Mouse (Mus musculus) testis, adult 2 months (tissue): ENCODE results near the gene Prpf8. TPM values are rescaled to one million over a fixed set of nuclear protein-coding genes. Genes with fewer than 3 reads are reported as not detected.
A peak's percentile ranks its signal among the peaks of the same experiment; 100 is the strongest.

Source experiments
- H3K27ac ChIP-seq: fragments of 200-500 bp; 2 replicates; pipeline ENCODE4 v1.5.1; 2012; ENCODE audit warnings: low read depth, low read length; ENCODE audit not compliant: control insufficient read depth, insufficient read depth
- H3K27me3 ChIP-seq: fragments of 200-500 bp; 2 replicates; pipeline ENCODE4 v1.6.1; 2012; ENCODE audit warnings: mild to moderate bottlenecking, low read length, moderate library complexity; ENCODE audit not compliant: control insufficient read depth, insufficient read depth
- H3K36me3 ChIP-seq: fragments of 200-500 bp; 2 replicates; pipeline ENCODE4 v1.6.1; 2012; ENCODE audit warnings: mild to moderate bottlenecking, low read length; ENCODE audit not compliant: control insufficient read depth, insufficient read depth
- H3K4me1 ChIP-seq: fragments of 200-500 bp; 2 replicates; pipeline ENCODE4 v1.6.1; 2012; ENCODE audit warnings: low read length; ENCODE audit not compliant: control insufficient read depth, insufficient read depth
- H3K4me3 ChIP-seq: fragments of 200-500 bp; 2 replicates; pipeline ENCODE4 v1.5.1; 2012; ENCODE audit warnings: low read depth, mild to moderate bottlenecking, low read length, moderate library complexity, mixed read lengths; ENCODE audit not compliant: control insufficient read depth
- CTCF ChIP-seq: fragments of 200-500 bp; IDR thresholded peaks from 2 replicates; pipeline ENCODE4 v1.5.1; 2012; ENCODE audit warnings: low read depth, mild to moderate bottlenecking, inconsistent platforms, low read length, moderate library complexity; ENCODE audit not compliant: control insufficient read depth, insufficient read depth, insufficient replicate concordance
- POLR2A ChIP-seq: fragments of 200-500 bp; IDR thresholded peaks from 2 replicates; pipeline ENCODE4 v1.6.1; 2012; ENCODE audit warnings: low read depth, mild to moderate bottlenecking, inconsistent platforms, low read length, moderate library complexity; ENCODE audit not compliant: control insufficient read depth
- polyA plus RNA-seq: library from polyadenylated mRNA; depleted of rRNA; stranded (reverse); fragments of >200 nt; gene quantifications from 2 replicates; pipeline ENCODE4 v1.2.3, GENCODE M21; 2012

Gene Prpf8
- polyA plus RNA-seq, 1 experiment: 48.8 TPM

GRCm38 (mm10) chr11:75472469-75473081 lies 14.0 kb upstream of the Prpf8 start:
- H3K4me1 ChIP-seq: peaks cover 12% of the 10 kb centered on the region

GRCm38 (mm10) chr11:75473376-75473775 lies 13.2 kb upstream of the Prpf8 start:
- Histone ChIP-seq H3K4me3 (no peak overlapping the region; the same call in 1 of the 2 replicates), H3K4me1 (peaks cover 7% of the 10 kb centered on the region)
- TF ChIP-seq CTCF: no peak
- no peak for TF ChIP-seq POLR2A

More at GRCm38 (mm10) chr11:75472469-75473081, 14.0 kb upstream of the Prpf8 start:
- H3K27me3 ChIP-seq: no peaks in the 10 kb centered on the region
- no peak overlapping the region for H3K4me3 ChIP-seq
- TF ChIP-seq POLR2A (no peak), CTCF (no peak)
- no peaks in the 10 kb centered on the region for H3K36me3 ChIP-seq
- no peak overlapping the region for H3K27ac ChIP-seq

DNA sequence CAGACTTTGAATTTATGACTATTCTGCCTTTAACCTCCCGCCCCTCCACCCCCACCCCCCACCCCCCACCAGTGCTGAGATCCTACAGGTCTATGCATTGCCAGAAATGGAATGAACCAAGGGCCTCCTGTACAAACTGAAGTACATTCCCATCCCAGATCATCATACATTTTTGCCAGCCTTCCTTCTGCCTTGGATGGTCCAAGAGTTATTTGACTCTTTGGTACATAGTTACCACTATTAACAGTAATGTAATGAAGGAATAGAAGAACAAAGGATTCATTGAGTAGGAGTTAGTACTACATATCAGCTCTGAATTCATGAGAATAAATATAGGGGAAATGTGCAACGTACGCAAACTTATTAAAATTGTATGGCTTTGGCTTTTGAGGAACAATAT lies 424 bp upstream of the Prpf8 start:
- TF ChIP-seq CTCF: no peak
- TF ChIP-seq POLR2A: no peak
- Histone ChIP-seq H3K27ac (no peak overlapping the region), H3K27me3 (no peaks in the 10 kb centered on the region), H3K4me3 (no peak overlapping the region; the same call in 1 of the 2 replicates), H3K4me1 (peaks cover 6% of the 10 kb centered on the region), H3K36me3 (peaks cover 1% of the 10 kb centered on the region; the same call in 1 of the 2 replicates)

More at GRCm38 (mm10) chr11:75473376-75473775, 13.2 kb upstream of the Prpf8 start:
- no peaks in the 10 kb centered on the region for H3K36me3 ChIP-seq
- no peak overlapping the region for H3K27ac ChIP-seq
- H3K27me3 ChIP-seq: no peaks in the 10 kb centered on the region

DNA sequence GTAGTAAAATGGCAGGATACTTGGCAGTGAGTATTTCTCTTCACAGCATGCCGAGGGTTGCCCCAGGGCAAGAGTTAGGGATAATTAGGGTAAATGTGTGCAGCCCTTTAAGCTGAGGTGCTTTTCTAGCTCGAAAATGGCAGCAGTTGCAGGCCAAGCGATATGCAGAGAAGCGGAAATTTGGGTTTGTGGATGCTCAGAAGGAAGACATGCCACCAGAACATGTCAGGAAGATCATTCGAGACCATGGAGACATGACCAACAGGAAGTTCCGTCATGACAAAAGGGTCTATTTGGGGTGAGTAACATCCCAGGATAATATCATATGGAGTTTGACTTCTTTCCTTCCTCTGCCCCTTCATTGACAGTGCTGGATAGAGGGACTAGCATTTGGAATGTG lies 880 bp downstream of the Prpf8 start:
- Histone ChIP-seq H3K36me3 (peaks cover 1% of the 10 kb centered on the region; the same call in 1 of the 2 replicates), H3K4me3 (peak overlapping the region; percentile 97), H3K27ac (no peak overlapping the region), H3K27me3 (no peaks in the 10 kb centered on the region), H3K4me1 (peaks cover 6% of the 10 kb centered on the region)
- TF ChIP-seq CTCF (no peak), POLR2A (no peak)

DNA sequence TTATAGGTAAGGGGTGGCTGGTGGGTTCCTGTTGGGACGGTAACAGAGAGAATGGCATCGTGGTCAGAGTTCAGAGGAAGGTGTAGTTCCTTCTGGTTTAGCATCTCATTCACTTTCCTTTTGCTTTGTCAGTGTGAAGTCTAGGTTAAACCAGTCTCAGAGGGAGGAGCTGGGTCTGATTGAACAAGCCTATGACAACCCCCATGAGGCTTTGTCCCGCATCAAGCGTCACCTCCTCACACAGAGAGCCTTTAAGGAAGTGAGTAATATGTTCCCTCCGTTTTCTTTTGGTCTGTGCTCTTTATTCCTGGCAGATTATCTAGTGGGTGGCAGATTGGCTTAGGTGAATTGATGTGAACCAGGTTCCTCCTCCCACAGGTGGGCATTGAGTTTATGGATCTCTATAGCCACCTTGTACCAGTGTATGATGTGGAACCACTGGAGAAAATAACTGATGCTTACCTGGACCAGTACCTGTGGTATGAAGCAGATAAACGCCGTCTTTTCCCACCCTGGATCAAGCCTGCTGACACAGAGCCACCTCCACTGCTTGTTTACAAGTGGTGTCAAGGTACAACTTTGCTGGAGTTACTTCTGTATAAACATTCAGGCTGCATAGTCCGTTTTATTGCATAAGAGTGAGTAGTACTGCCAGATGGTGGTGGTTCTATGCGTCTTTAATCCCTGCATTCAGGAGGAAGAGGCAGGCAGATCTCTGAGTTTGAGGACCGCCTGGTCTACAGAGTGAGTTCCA lies 7.9 kb downstream of the Prpf8 start:
- Histone ChIP-seq H3K27ac (no peak overlapping the region), H3K27me3 (no peaks in the 10 kb centered on the region), H3K4me1 (no peaks in the 10 kb centered on the region), H3K4me3 (no peak overlapping the region), H3K36me3 (peaks cover 9% of the 10 kb centered on the region)
- TF ChIP-seq CTCF: no peak
- no peak for TF ChIP-seq POLR2A

GRCm38 (mm10) chr11:75498126-75498525 lies 11.5 kb downstream of the Prpf8 start:
- Histone ChIP-seq H3K36me3 (peaks cover 12% of the 10 kb centered on the region), H3K4me3 (no peak overlapping the region), H3K27ac (no peak overlapping the region), H3K27me3 (no peaks in the 10 kb centered on the region), H3K4me1 (no peaks in the 10 kb centered on the region)
- no peak for TF ChIP-seq CTCF
- no peak for TF ChIP-seq POLR2A

GRCm38 (mm10) chr11:75508162-75508561 lies 21.5 kb downstream of the Prpf8 start:
- H3K27me3 ChIP-seq: no peaks in the 10 kb centered on the region
- TF ChIP-seq POLR2A (no peak), CTCF (no peak)
- no peak overlapping the region for H3K4me3 ChIP-seq
- H3K4me1 ChIP-seq: peaks cover 9% of the 10 kb centered on the region
- peaks cover 9% of the 10 kb centered on the region for H3K36me3 ChIP-seq
- no peak overlapping the region for H3K27ac ChIP-seq
